Mouse (Mus musculus): ENCODE results near the gene Prep.
A peak's percentile ranks its signal among the peaks of the same experiment; 100 is the strongest.

Gene Prep

GRCm38 (mm10) chr10:45066931-45067308 is at the start of gene Prep:
Prep (plus strand) TSS chr10:45067203.
- peak; percentile 89 for DNase-seq (ENCODE audit: low spot score)

- no peak for DNase-seq (ENCODE audit: low spot score)
Observed at GRCm38 (mm10) chr10:45017352-45017751, 49.7 kb upstream of the Prep start.

DNA sequence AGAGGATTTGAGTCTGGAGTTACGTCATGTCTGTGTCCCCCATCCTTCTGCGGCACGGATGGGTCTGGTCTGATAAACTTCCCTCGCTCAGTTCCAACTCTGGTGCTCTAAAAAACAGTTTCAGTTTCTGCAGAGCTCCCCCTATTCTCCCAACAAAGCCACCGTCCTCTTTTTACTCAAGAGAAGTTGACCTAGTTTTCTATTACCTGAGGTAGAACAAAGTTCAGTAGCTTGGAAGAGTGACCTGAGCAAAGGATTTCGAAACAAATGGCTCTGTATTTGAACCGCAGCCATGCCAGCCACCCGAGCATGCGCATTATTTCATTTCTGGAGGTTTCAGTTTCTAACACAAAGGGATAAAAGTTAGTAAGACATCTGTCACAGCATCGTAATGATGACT is 49.2 kb upstream of the Prep start:
- DNase-seq (ENCODE audit: low spot score) = no peak

GRCm38 (mm10) chr10:45019418-45019817 is 47.6 kb upstream of the Prep start:
- no peak for DNase-seq (ENCODE audit: low spot score)

DNA sequence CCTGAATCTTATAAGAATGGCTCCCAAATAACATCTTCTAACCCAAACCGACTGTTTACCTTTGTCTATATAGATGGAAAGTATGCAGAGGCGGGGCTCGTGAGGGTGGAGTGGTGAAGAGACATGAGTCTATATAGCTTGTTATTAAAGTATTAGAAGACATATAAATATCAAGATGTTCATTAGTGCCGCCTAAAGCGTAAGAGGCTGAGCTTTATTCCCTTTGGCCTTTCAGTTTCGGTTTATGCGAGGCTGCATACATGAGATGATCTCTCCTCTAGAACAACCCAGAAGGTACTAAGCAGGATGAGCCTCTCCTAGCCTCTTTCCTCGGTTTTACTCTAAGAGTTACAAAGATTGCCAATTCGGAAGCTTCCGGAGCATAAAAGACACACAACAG is 47.2 kb upstream of the Prep start:
- no peak for DNase-seq (ENCODE audit: low spot score)

- no peak for DNase-seq (ENCODE audit: low spot score)
Observed at GRCm38 (mm10) chr10:45020291-45020690, 46.7 kb upstream of the Prep start.

DNA sequence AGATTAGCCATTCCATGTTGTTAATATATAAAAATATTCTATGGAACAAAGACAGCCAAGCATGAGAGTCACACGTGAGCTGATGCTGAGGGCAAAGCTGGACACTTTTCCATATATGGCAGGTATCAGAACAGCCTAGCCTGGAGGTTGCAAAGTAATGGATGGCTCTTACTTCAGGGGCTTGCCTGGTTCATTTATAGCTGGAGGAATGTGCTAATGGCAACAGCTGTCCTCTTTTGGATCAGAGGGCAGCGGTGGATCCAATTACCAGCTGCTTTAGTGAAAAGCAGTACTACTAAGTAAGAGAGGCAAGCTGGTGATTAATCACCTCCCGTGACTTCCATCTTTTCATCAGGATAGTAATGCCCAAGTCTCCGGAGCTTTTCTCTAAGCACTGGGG is 41.8 kb upstream of the Prep start:
- peak; percentile 69 for DNase-seq (ENCODE audit: low spot score)

- DNase-seq (ENCODE audit: low spot score) = no peak
Observed at GRCm38 (mm10) chr10:45026935-45027334, 40.1 kb upstream of the Prep start.

DNA sequence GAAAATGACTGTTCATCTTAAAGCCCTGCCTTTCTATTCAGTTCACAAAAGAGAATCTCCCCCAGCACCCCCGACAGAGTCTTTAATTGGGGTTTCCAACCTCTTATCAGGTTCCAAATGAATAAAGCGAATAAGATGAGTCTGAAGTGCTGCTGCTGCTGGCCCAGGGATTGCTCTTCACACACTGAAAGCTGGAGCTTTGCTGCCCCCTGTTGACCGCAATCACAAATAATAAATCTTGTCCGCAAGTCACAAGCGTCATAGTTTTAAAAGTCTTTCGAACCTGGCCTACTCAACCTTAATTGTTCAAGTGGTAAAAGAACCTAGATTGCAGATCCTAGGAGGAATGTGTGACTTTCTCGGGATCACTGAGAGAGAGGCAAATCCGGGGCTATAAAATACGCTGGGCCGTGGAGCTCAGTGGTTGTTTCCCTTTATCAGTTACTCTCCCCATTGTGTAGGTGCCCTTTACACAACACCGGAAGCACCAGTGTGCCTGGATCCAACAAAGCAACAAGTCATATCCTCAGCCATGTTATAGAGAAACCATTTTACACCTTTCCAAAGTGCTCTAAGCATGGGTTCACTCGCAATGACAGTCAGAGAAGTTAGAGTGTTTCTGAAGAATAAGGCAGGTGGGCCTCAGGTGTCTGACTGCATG is 21.6 kb upstream of the Prep start:
- peak; percentile 87 for DNase-seq (ENCODE audit: low spot score)

DNA sequence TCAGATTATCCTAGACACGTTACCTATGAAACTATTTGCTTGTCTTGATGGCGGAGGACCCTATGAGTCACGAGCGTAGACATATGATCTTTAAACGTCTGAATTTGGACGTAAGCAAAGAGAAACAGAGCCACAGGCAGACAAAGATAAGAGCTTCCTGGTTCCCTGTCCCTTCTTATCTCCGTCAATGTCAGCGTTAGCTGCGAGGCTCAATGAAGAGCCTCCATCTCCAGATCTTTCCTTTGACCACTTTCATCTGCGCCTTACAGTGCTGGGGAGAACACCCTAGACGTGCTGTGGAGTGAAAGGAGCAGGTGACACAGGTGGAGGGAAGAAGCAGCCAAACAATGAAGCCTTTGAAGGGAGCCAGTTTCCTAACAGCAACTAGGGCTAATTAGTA is 18.8 kb upstream of the Prep start:
- DNase-seq (ENCODE audit: low spot score) = no peak

DNA sequence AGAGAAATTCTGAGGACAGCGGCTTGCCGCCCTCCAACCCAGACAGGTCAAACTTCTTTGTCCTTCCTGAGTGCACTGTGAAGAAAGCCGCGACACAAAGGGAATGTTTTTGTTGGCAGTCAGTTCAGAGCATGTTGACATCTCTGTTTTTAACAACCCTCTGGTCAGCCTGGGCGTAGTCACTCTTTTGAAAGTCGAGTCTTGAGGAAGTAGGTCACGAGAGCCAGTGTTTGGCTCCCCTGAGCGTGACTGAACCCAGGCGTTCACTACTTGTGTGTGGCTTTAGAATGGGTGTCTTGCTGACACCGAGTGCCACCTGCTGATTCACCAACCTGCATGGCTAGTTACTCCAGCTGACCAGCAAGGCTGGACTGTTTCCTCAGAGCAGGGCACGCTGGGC is 18.4 kb upstream of the Prep start:
- no peak for DNase-seq (ENCODE audit: low spot score)

DNA sequence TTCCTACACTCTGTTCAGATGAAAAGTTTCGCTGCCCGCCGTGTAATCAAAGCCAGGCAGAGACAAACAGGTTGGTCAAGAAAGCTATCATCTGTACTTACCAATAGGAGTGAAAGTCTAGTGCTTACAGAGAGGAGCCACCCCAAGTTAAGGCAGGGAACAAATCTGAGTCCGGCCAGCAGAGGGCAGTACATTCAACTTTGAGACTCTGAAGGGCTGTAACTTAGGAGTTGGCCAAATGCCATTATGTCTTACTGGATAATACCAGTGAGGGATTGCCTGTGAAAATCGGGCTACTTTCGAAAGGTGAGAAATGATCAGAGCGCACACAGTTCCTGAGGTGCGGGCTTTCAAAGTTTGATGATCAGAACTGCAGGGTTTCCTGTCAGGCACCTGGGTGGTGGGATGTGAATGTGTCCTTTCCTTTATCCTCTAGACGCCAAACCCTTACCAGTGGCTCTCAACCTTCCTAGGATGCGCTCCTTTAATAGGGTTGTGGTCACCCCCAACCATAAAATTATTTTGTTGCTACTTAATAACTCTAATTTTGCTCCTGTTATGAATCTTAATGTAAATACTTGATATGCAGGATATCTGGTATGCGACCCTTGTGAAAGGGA is 15.8 kb upstream of the Prep start:
- DNase-seq (ENCODE audit: low spot score) = peak; percentile 79

GRCm38 (mm10) chr10:45058361-45058760 is 8.6 kb upstream of the Prep start:
- no peak for DNase-seq (ENCODE audit: low spot score)

DNA sequence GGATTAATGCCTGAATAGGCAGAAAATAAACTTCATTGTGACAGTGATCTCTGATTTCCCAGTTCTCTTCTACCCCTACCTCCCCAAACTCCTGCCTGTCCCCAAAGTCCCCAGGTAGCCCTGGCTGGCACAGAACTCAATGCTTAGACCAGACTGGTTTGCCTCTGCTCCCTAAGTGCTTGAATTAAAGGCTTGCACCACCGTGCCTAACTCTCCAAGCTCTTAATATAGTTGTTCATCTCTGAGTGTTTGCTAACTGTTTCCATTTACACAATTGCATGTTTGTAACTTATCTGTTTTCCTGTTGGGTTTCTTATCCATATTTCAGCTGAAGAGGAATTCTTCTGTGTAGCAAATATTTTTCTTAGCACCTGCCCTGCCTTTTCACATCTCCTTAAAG is 6.2 kb upstream of the Prep start:
- no peak for DNase-seq (ENCODE audit: low spot score)

DNA sequence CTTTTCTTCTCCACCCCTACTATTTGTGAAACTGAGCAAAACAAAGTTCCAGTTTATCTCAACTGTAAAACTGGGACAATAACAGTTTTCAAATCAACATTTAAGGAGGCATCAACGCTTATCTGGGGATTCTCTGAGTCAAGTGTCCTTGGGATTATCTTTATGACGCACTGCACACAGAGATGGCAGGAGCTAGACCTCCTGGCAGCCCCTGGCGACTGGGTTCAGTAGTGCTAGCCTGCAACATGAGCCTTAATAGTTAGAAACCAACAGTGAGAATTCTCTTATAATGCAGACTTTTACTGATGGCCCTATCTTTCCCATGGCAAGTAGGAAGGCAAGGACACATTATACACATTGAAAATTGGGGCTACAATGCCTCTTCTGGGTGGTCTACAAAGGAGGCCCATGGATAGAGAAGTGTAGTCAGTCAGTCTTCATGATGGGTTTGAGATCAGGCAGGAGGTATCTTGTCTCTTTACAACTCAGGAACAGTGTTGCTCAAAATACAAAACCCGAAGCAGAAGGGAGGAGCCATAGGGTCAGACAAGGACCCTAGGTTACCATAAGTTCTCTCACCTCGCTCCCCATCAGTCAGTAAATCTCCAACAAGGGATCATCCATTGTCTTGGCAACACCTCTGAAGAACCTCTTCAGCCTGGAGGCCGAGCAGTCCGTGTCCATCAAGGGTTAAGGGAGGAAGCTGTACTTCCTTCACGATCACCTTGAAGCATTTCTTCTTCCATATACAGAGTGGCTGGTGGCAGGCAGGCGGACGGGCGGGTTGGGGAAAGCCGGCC is 672 bp upstream of the Prep start:
- peak; percentile 33 for DNase-seq (ENCODE audit: low spot score)

DNA sequence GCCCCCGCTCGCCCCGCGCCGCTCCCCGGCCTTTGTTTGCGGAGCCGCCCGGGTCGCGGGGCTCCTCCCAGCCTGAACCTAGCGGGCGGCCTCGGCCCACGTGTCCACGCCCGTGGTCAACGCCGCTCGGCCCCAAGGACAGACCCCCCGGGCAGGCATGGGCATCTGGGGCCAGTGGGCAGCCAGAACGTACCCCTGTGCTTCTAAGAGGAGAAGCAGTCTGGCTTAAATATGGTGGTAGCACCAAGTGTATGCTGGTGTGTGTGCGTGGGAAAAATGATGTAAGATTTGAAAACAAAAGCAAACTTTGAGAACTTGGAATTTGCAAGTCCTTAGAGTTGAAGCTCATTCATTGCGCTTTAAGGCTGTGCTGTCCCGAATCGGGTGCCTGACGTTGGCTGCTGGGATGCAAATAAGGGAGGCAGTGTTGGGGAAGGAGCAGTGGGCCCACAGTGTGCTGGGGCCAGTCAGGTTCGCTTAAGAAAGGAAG is 478 bp downstream of the Prep start:
- peak; percentile 59 for DNase-seq (ENCODE audit: low spot score)

DNA sequence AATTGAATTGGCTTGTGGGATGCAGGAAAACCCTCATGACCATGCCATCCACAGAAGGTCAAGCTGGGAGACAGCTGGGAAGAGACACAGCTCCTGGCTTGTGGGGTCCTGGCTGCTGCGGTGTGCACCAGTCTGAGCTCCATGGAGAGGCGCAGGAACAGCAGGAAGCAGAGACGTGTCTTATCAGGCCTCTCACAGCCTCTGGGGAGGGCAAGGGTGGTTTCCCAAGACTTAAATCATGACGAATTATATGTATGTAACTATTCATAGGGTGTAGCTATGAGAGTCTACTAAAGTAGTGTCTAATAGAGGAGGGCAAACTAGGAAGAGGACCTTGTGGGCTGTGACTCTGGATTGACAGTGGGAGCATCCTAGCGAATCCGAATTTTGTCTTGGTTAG is 2.6 kb downstream of the Prep start:
- no peak for DNase-seq (ENCODE audit: low spot score)

DNA sequence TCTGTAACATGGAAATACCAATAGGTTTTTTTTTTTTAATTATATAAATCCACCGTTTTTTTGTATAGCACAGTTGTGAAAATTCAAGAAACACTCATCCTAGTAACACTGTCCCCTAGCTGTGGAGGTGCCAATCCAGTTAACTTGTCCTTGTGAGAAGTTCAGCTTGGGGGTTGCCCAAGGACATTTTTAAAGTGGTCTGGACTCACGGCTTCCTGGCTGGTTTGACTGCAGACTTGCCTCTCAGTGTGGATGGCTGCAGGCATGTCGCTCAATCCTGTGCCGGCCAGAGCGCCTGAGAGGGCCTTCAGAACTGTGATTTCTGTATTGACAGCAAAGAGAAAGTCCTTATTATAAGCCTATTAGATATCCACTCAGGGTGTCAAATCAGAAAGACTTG is 3.4 kb downstream of the Prep start:
- DNase-seq (ENCODE audit: low spot score) = no peak

DNA sequence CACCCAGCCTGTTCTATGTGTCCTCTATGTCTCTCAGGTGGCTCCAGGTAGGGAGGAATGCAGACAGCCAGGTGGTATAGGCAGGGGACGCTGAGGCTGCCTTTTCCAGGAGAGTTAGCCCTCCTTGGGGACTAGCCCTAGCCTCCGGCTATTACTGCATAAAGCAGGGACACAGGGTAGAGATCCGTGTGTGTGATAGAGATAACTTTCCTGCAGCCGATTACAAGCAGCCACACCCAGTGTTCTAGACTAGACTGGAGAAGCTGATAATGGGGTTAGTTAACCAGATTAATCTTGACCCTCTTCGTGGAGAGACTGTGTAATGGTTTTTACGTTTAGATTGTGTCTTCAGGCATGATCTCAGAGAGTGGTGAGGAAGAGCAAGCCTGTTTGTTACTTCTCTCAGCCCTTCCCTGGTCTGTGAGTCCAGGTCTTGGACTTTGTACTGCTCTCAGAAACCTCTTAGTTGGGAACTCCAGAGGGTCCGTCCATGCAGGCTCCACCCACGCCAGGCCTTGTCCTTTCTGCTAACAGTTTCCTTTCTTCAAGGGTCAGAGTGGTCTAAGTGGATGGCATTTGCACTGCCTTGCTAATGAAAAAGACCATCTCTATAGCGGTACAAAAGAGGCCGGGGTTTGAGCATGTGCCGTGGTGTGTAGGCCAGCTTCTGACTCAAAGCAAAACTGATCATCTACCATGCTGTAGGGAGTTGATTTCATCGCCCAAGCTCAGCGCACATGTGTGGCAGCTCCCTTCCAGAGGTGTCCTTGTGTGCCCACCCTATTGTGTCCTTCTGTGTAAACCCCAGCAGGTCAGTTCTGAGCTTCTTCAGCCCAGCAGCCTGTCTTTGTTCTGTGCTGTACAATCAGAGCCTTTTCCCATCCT is 4.2 kb downstream of the Prep start:
- no peak for DNase-seq (ENCODE audit: low spot score)

GRCm38 (mm10) chr10:45072339-45072738 is 5.3 kb downstream of the Prep start:
- DNase-seq (ENCODE audit: low spot score) = no peak

GRCm38 (mm10) chr10:45074543-45074942 is 7.5 kb downstream of the Prep start:
- no peak for DNase-seq (ENCODE audit: low spot score)

GRCm38 (mm10) chr10:45075491-45076051 is 8.6 kb downstream of the Prep start:
- DNase-seq (ENCODE audit: low spot score) = no peak

Data from embryo, embryonic 10 days (tissue).